Mouse (Mus musculus) MEL (cell line): Measurements from ENCODE around the gene Gm10490. TPM values are rescaled to one million over a fixed set of nuclear protein-coding genes. Genes with fewer than 3 reads are reported as not detected.

Experiments used
- DNase-seq: peaks from one replicate; pipeline ENCODE4 v3.0.0; 2011; ENCODE audit warnings: low read depth, low spot score
- H3K27ac ChIP-seq: 2 replicates; pipeline ENCODE4 v1.5.1; 2012; ENCODE audit warnings: low read depth, mild to moderate bottlenecking, control low read depth, low read length, moderate library complexity; ENCODE audit not compliant: control insufficient read depth
- H3K27me3 ChIP-seq, 2 experiments: fragments of 150-350 bp in 1 of 2; sonication (generic) in 1 of 2; 2 replicates each; pipeline ENCODE4 v1.6.1; 2012; ENCODE audit warnings: low read length in 2 of 2, mild to moderate bottlenecking in 2 of 2, improper control_type of control experiment in 1 of 2, moderate library complexity in 1 of 2; ENCODE audit not compliant: insufficient read depth in 2 of 2, control insufficient read depth in 1 of 2
- H3K36me3 ChIP-seq, 2 experiments: 2 replicates each; pipeline ENCODE4 v1.6.1; 2012 to 2014; ENCODE audit warnings: low read length in 2 of 2, improper control_type of control experiment in 1 of 2, inconsistent platforms in 1 of 2, mild to moderate bottlenecking in 1 of 2; ENCODE audit not compliant: insufficient read depth in 2 of 2, control insufficient read depth in 1 of 2
- H3K4me1 ChIP-seq, 2 experiments: fragments of 150-350 bp in 1 of 2; sonication (generic) in 1 of 2; 2 replicates each; pipeline ENCODE4 v1.6.1; 2012; ENCODE audit warnings: low read length in 2 of 2, improper control_type of control experiment in 1 of 2, mild to moderate bottlenecking in 1 of 2; ENCODE audit not compliant: insufficient read depth in 2 of 2, control insufficient read depth in 1 of 2
- H3K4me3 ChIP-seq, 2 experiments: fragments of 150-350 bp in 1 of 2; sonication (generic) in 1 of 2; 2 replicates each; pipeline ENCODE4 v1.5.1; 2012; ENCODE audit warnings: low read depth in 2 of 2, low read length in 2 of 2, mild to moderate bottlenecking in 2 of 2, moderate library complexity in 2 of 2, control low read depth in 1 of 2, improper control_type of control experiment in 1 of 2; ENCODE audit not compliant: control insufficient read depth in 1 of 2, insufficient read depth in 1 of 2
- H3K79me2 ChIP-seq: 2 replicates; pipeline ENCODE4 v1.6.1; 2012; ENCODE audit warnings: mild to moderate bottlenecking, low read length, moderate library complexity; ENCODE audit not compliant: control insufficient read depth, poor library complexity, insufficient read depth
- H3K9ac ChIP-seq: 2 replicates; pipeline ENCODE4 v1.6.1; 2012; ENCODE audit warnings: low read depth, mild to moderate bottlenecking, control low read depth, low read length, moderate library complexity; ENCODE audit not compliant: control insufficient read depth, poor library complexity, severe bottlenecking
- H3K9me3 ChIP-seq: fragments of 150-350 bp; sonication (generic); replicated peaks from 2 replicates; pipeline ENCODE4 v1.6.1; 2012; ENCODE audit warnings: mild to moderate bottlenecking, low read length, improper control_type of control experiment, moderate library complexity; ENCODE audit not compliant: insufficient read depth
- CHD2 ChIP-seq: IDR thresholded peaks from 2 replicates; pipeline ENCODE4 v1.6.1; 2011; ENCODE audit warnings: low read length, improper control_type of control experiment
- E2F4 ChIP-seq: IDR thresholded peaks from 2 replicates; pipeline ENCODE4 v1.6.1; 2011; ENCODE audit warnings: low read depth, low read length, improper control_type of control experiment, borderline replicate concordance
- ELF1 ChIP-seq: IDR thresholded peaks from 2 replicates; pipeline ENCODE4 v1.6.1; 2014; ENCODE audit warnings: low read depth, mild to moderate bottlenecking, inconsistent platforms, low read length, improper control_type of control experiment, moderate library complexity
- ETS1 ChIP-seq: IDR thresholded peaks from 2 replicates; pipeline ENCODE4 v1.6.1; 2012; ENCODE audit warnings: low read depth, mild to moderate bottlenecking, inconsistent platforms, low read length, improper control_type of control experiment, moderate library complexity
- HCFC1 ChIP-seq: IDR thresholded peaks from 2 replicates; pipeline ENCODE4 v1.6.1; 2012; ENCODE audit warnings: low read depth, mild to moderate bottlenecking, inconsistent platforms, low read length, improper control_type of control experiment, moderate library complexity
- JUND ChIP-seq: IDR thresholded peaks from 2 replicates; pipeline ENCODE4 v1.6.1; 2011; ENCODE audit warnings: low read depth, mild to moderate bottlenecking, improper control_type of control experiment, low read length
- KAT2A ChIP-seq: conservative IDR thresholded peaks from 2 replicates; pipeline ENCODE4 v1.6.1; 2012; ENCODE audit warnings: low read depth, low read length, improper control_type of control experiment, inconsistent platforms
- MEF2A ChIP-seq: IDR thresholded peaks from 2 replicates; pipeline ENCODE4 v1.6.1; 2014; ENCODE audit warnings: low read depth, mild to moderate bottlenecking, inconsistent platforms, low read length, improper control_type of control experiment; ENCODE audit not compliant: poor library complexity, insufficient replicate concordance, severe bottlenecking; ENCODE audit errors: extremely low read depth
- MXI1 ChIP-seq: IDR thresholded peaks from 2 replicates; pipeline ENCODE4 v1.6.1; 2011; ENCODE audit warnings: mild to moderate bottlenecking, low read depth, low read length, improper control_type of control experiment
- NELFE ChIP-seq: IDR thresholded peaks from 2 replicates; pipeline ENCODE4 v1.6.1; 2011; ENCODE audit warnings: low read depth, low read length, improper control_type of control experiment
- NRF1 ChIP-seq: IDR thresholded peaks from 2 replicates; pipeline ENCODE4 v1.6.1; 2014; ENCODE audit warnings: low read depth, mild to moderate bottlenecking, inconsistent platforms, low read length, improper control_type of control experiment, moderate library complexity; ENCODE audit not compliant: poor library complexity, insufficient read depth, severe bottlenecking
- POLR2A ChIP-seq, 2 experiments: IDR thresholded peaks; 2 replicates each; pipeline ENCODE4 v1.6.1; 2011 to 2012; ENCODE audit warnings: low read length in 2 of 2, mild to moderate bottlenecking in 2 of 2, control low read depth in 1 of 2, improper control_type of control experiment in 1 of 2, low read depth in 1 of 2, moderate library complexity in 1 of 2; ENCODE audit not compliant: control insufficient read depth in 1 of 2, insufficient read depth in 1 of 2, poor library complexity in 1 of 2
- POLR2AphosphoS5 ChIP-seq: IDR thresholded peaks from 2 replicates; pipeline ENCODE4 v1.6.1; 2012; ENCODE audit warnings: low read depth, borderline replicate concordance, mild to moderate bottlenecking, inconsistent platforms, low read length, moderate library complexity, mixed read lengths
- RAD21 ChIP-seq: IDR thresholded peaks from 2 replicates; pipeline ENCODE4 v1.6.1; 2011; ENCODE audit warnings: mild to moderate bottlenecking, low read depth, low read length, improper control_type of control experiment
- RCOR1 ChIP-seq: IDR thresholded peaks from 2 replicates; pipeline ENCODE4 v1.6.1; 2012; ENCODE audit warnings: low read depth, mild to moderate bottlenecking, inconsistent platforms, low read length, improper control_type of control experiment
- TAL1 ChIP-seq: IDR thresholded peaks from 2 replicates; pipeline ENCODE4 v1.6.1; 2012; ENCODE audit warnings: mild to moderate bottlenecking, inconsistent platforms, low read length, moderate library complexity, mixed read lengths
- TBP ChIP-seq: IDR thresholded peaks from 2 replicates; pipeline ENCODE4 v1.8.0; 2011; ENCODE audit warnings: low read depth, low read length, improper control_type of control experiment
- USF1 ChIP-seq: IDR thresholded peaks from 2 replicates; pipeline ENCODE4 v1.6.1; 2014; ENCODE audit warnings: low read depth, mild to moderate bottlenecking, inconsistent platforms, low read length, improper control_type of control experiment, moderate library complexity
- USF2 ChIP-seq, 2 experiments: IDR thresholded peaks; 2 replicates each; pipeline ENCODE4 v1.6.1; 2011 to 2012; ENCODE audit warnings: improper control_type of control experiment in 2 of 2, low read length in 2 of 2, borderline replicate concordance in 1 of 2, inconsistent platforms in 1 of 2, low read depth in 1 of 2, mild to moderate bottlenecking in 1 of 2; ENCODE audit not compliant: insufficient read depth in 1 of 2
- ZNF384 ChIP-seq: IDR thresholded peaks from 2 replicates; pipeline ENCODE4 v1.6.1; 2012; ENCODE audit warnings: low read depth, mild to moderate bottlenecking, inconsistent platforms, low read length, improper control_type of control experiment
- polyA plus RNA-seq, 2 experiments: library from polyadenylated mRNA; stranded (reverse) in 1 of 2; unstranded in 1 of 2; fragments of >175 nt in 1 of 2; fragments of >200 nt in 1 of 2; gene quantifications; 2 replicates each; pipeline versions ENCODE4 v1.2.1 to v1.2.4; 2012; ENCODE audit warnings: low replicate concordance in 2 of 2, low read depth in 1 of 2; ENCODE audit not compliant: insufficient read length in 2 of 2, insufficient read depth in 1 of 2, missing spikeins in 1 of 2
- total RNA-seq: library from RNA; depleted of rRNA; stranded (reverse); fragments of 300-350 nt; gene quantifications from 2 replicates; pipeline ENCODE4 v1.2.3, GENCODE M21; 2012

Gm10490 gene
- total and polyA plus RNA-seq, 3 experiments, result not detected

DNA sequence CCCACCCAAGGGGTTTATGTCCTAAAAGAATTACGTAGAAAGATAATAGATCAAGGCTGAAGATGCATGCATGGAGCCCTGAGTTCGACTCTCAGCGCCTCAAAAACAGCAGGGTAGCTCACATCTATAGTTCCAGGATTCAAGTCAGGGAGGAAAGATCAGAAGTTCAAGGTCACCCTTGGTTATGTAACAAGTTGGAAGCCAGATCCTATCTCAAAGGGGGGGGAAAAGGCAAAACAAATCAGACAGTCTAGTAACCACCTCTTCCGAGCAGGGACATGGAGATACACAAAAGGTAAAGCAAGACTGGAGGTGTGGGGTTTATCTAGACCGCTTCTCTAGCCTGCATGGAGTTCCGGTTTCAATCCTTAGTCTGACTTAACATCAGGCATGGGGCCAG is 16.9 kb downstream of the Gm10490 start:
- Histone ChIP-seq H3K9ac (no peak overlapping the region), H3K27me3 (peaks cover 0 to 2% of the 10 kb centered on the region in 2 experiments; a peak in 3 of 4 replicates), H3K79me2 (no peaks in the 10 kb centered on the region), H3K27ac (no peak overlapping the region), H3K9me3 (no peaks in the 10 kb centered on the region), H3K4me3 (no peak overlapping the region), H3K4me1 (no peaks in the 10 kb centered on the region), H3K36me3 (no peaks in the 10 kb centered on the region)
- no peak for DNase-seq
- TF ChIP-seq USF1 (no peak), RAD21 (no peak), USF2 (IDR thresholded peaks at IDR 0.05; ENCODE audit: borderline replicate concordance in 1 of 2, insufficient read depth in 1 of 2, low read depth in 1 of 2, low read length in 2 of 2) (no peak), JUND (no peak), NELFE (no peak), ZNF384 (no peak)

DNA sequence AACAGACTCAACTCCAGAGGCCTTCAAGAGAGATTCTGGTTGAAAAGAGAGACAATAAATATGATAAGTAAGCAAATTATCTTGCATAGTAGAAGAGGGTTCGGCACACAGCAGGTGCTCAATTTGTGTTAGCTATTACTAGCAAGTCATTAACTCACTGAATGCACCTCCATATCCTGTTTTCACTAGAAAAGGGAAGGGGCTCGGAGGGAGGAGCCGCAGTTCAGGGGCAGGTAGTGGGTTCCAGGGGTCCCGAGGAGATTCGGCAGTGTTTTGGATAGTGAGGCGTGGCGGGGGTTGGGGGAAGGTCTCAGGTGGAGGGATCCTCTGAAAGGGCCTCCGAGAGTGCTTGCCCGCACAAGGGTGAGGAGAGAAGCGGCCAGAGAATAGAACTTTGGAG is 17.8 kb downstream of the Gm10490 start:
- Histone ChIP-seq H3K27ac (no peak overlapping the region), H3K4me1 (no peaks in the 10 kb centered on the region), H3K79me2 (no peaks in the 10 kb centered on the region), H3K4me3 (no peak overlapping the region), H3K9ac (no peak overlapping the region), H3K36me3 (no peaks in the 10 kb centered on the region), H3K9me3 (no peaks in the 10 kb centered on the region)
- no peak for TF ChIP-seq CHD2
- TF ChIP-seq MXI1, result no peak
- TF ChIP-seq ETS1, result no peak
- no peak for TF ChIP-seq NELFE
- no peak for TF ChIP-seq POLR2AphosphoS5
- TF ChIP-seq E2F4, result no peak
- TF ChIP-seq RCOR1, result no peak
- TF ChIP-seq ELF1, result no peak
- TF ChIP-seq RAD21, result no peak
- TF ChIP-seq TBP, result no peak
- TF ChIP-seq POLR2A (IDR thresholded peaks at IDR 0.05; ENCODE audit: control insufficient read depth in 1 of 2, insufficient read depth in 1 of 2, low read depth in 1 of 2, low read length in 2 of 2, poor library complexity in 1 of 2), result no peak
- TF ChIP-seq HCFC1, result no peak
- no peak for TF ChIP-seq NRF1
- no peak for TF ChIP-seq KAT2A
- TF ChIP-seq USF1, result no peak
- no peak for TF ChIP-seq ZNF384
- no peak for TF ChIP-seq TAL1
- TF ChIP-seq MEF2A, result no peak
- TF ChIP-seq, all 39 proteins: peak for 0
- DNase-seq, result no peak
- H3K27me3 ChIP-seq, result peaks cover 0 to 2% of the 10 kb centered on the region in 2 experiments; a peak in 3 of 4 replicates
